Mouse (Mus musculus) CH12.LX (cell line): ENCODE results near the gene Spag4.

Experiments used
- CTCF ChIP-seq, 2 experiments: IDR thresholded peaks in 1 of 2; conservative IDR thresholded peaks in 1 of 2; 2 replicates each; pipeline ENCODE4 v1.5.1; 2011 to 2012; ENCODE audit warnings: low read depth in 2 of 2, low read length in 2 of 2, improper control_type of control experiment in 1 of 2, inconsistent platforms in 1 of 2, mild to moderate bottlenecking in 1 of 2, moderate library complexity in 1 of 2
- IRF4 ChIP-seq: IDR thresholded peaks from 2 replicates; pipeline ENCODE4 v1.6.1; 2014; ENCODE audit warnings: low read depth, mild to moderate bottlenecking, inconsistent platforms, low read length, improper control_type of control experiment
- POLR2A ChIP-seq: IDR thresholded peaks from 2 replicates; pipeline ENCODE4 v1.6.1; 2011; ENCODE audit warnings: low read depth, mild to moderate bottlenecking, improper control_type of control experiment, low read length

DNA sequence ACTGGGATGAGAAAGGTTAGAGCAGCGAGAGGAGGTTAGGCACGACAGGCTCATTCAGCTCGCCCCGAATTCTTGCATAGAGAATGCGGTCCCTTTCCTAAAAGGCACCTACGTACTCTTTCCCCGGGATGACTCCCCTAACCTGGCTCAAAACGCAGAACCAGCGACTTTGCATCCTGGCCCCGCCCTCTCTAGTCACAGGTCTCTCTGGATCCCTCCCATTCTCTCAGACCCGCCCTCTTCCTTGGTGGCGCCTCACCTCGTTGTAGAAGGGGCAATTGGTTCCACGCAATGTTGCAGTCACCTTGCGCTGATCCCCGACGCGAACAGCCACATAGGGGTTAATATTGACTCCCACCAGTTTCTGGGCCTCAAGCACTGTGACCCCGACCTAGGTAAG is 17.0 kb upstream of the Spag4 start:
- TF ChIP-seq CTCF (conservative IDR thresholded peaks at IDR 0.05 in 1 of 2, IDR thresholded peaks at IDR 0.05 in 1 of 2; ENCODE audit: low read depth in 2 of 2, low read length in 2 of 2) (no peak), IRF4 (no peak), POLR2A (no peak)
